Mouse (Mus musculus): ENCODE measurements around the gene Neo1.
A peak's percentile ranks its signal among the peaks of the same experiment; 100 is the strongest.

Gene Neo1

GRCm38 (mm10) chr9:59036159-59036731 lies at the start of gene Neo1:
Gene Neo1, minus strand, starts transcription at chr9:59036441.
- peak; percentile 87 for DNase-seq (ENCODE audit: low read depth, low spot score)

GRCm38 (mm10) chr9:59075632-59076031 lies 39.4 kb upstream of the Neo1 start:
- DNase-seq (ENCODE audit: low read depth, low spot score), result no peak

GRCm38 (mm10) chr9:59073887-59074286 lies 37.6 kb upstream of the Neo1 start:
- DNase-seq (ENCODE audit: low read depth, low spot score), result no peak

DNA sequence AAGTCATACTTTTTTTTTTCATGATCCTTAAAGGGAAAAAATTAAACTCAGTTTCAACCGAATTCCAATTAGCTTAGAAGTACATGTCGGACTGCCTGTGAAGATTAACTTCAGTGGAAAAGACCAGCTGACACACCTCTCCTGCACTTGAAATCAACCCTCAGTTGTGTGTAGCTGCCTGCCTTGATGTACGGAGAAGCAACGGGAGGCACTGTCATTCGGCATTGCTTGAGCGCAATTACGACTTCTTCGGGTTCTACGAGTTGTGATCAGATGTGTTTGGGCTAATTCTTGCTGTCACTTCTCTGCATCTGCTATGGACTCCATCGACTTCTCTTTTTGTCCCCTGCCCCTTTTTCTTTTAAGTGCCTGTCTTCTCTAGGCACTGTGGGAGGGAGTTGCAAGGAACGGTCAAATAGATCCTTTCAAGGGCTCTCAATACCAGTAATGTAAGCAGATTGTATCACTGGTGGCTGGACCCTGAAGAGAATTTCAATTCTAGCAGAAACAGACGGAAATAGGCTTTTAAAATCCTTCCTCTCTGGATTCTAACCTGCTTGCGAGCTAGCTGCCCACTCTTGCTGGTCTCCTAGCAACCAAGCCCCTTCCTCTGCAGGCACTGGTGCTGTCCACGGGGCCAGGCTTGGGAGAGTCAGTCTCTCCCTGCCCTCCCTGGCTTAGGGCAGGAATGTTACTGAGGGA lies 36.0 kb upstream of the Neo1 start:
- DNase-seq (ENCODE audit: low read depth, low spot score), result peak; percentile 22

- no peak for DNase-seq (ENCODE audit: low read depth, low spot score)
These were observed 35.2 kb upstream of the Neo1 start for GRCm38 (mm10) chr9:59071220-59071977.

DNA sequence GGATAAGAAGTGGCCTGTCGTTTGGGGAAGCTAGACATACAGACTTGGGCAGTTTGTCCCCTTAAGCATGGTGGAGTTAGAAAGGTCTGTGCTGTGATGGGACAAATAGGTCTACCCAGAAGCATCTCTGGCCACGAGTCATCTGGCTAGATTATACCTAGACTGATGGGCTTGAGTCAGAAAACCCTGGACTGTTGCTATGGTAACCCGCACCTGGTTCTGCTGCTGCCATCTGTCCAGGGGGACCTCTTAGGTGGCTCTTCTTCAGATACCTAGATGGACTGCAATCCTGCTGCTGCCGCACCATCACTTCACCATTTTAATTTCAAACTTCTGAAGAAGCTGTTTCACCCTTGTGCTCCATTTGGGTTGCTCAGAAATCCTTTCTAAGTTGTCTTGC lies 34.0 kb upstream of the Neo1 start:
- no peak for DNase-seq (ENCODE audit: low read depth, low spot score)

GRCm38 (mm10) chr9:59065616-59066301 lies 29.5 kb upstream of the Neo1 start:
- no peak for DNase-seq (ENCODE audit: low read depth, low spot score)

DNA sequence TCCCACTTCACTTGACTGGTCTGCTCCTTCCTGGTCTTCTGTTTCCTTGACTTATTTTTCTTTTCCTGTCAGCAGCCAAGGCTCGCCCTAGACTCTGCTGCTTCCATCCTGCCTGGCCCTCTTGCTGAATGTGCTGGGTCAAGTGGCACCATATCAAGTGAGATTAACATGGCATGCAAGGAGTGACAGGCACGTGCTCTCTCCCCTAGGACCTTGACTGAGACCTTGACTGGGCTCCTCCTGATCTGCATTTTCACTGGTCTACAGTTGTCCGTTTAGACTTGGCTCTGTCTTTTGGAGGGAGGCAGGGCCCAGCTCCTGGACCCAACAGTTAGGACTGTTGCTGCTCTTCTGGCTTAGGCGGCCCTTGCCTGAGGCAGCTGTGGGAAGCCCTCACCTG lies 26.2 kb upstream of the Neo1 start:
- no peak for DNase-seq (ENCODE audit: low read depth, low spot score)

- DNase-seq (ENCODE audit: low read depth, low spot score), result peak; percentile 71
These were observed 23.9 kb upstream of the Neo1 start for GRCm38 (mm10) chr9:59060026-59060605.

DNA sequence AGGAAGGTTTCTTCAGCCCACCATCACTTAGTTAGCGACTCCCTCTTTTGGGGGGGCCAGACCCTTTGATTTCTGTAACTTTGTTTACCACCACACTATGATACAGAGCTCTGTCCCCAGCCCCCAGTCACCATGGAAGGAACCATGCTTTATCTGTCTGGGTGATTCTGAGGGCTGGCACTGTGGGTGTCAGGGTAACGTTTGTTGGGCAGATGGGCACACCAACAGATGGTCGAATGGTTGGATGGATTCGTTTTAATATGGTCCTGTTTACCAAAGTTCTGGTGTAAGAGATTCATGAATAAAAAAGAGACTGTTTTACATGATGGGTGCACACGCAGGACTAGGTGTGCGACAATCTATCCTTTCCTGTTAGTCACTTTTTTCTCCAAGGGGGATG lies 22.9 kb upstream of the Neo1 start:
- DNase-seq (ENCODE audit: low read depth, low spot score), result no peak

DNA sequence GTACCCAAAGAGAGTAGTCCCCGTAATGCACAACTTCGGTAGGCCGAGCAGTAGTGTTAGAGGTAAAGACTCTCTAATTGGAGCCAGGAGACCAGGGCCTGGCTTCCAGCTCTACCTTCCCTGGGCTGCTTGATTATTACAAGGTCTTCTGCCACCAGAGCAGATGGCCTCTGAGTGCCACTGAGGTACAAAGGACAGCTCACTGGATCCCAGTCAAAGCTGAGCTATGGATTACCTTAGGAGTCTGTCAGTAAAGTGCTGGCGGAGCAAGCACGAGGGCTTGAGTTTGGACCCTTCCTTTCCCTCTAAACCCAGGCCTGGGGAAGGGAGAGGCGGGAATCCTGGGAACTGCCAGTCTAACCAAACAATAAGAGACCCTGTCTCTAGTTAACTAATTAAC lies 21.8 kb upstream of the Neo1 start:
- DNase-seq (ENCODE audit: low read depth, low spot score), result no peak

DNA sequence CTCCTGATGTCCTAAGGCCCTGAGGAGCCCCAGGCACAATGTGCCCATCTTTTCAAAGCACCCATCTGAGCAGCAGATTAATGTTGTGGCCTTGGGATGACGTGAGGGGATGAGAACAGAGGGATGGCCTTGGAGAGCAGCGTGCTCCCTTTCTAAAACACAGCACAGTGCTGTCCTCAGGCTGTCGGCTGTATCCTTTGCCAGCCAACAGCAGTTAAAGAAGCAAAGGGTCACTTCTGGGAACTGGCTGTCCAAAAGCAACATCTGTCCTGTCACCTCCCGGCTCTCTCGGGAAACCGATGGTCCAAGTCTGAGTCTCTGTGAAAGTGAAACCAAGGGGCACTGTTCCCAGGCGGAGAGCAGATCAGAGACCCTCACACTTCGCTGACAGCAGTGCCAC lies 20.0 kb upstream of the Neo1 start:
- DNase-seq (ENCODE audit: low read depth, low spot score), result no peak

GRCm38 (mm10) chr9:59041805-59042204 lies 5.6 kb upstream of the Neo1 start:
- no peak for DNase-seq (ENCODE audit: low read depth, low spot score)

DNA sequence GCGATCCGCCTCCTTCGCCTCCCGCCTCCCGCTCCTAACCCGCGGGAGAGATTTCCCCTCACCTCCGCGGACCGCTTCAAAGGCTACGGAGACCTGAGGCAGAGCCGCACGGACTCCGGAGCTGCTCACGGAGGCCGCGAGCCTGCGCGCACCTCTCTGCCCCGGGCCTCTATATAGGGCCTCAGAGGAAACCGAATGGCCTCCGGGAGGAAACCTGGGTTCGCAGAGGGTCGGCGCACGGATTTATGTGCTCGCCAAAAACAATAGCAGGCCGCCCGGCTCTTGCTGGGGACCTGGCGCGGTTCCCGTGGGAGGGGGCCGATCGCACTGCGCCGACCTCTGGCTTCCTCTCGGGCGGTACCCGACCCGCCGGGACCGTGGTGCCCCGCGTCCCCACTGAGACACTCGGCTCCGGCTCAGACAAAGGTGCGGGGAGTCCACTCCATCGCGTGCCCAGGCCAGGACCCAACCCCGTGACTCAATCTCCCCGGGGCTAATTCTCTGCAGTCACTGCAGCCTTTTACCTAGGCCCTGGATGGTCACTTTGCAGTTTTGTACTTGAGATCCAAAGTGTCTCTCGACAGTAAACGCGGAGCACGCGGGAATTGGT lies 596 bp upstream of the Neo1 start:
- DNase-seq (ENCODE audit: low read depth, low spot score), result no peak

DNA sequence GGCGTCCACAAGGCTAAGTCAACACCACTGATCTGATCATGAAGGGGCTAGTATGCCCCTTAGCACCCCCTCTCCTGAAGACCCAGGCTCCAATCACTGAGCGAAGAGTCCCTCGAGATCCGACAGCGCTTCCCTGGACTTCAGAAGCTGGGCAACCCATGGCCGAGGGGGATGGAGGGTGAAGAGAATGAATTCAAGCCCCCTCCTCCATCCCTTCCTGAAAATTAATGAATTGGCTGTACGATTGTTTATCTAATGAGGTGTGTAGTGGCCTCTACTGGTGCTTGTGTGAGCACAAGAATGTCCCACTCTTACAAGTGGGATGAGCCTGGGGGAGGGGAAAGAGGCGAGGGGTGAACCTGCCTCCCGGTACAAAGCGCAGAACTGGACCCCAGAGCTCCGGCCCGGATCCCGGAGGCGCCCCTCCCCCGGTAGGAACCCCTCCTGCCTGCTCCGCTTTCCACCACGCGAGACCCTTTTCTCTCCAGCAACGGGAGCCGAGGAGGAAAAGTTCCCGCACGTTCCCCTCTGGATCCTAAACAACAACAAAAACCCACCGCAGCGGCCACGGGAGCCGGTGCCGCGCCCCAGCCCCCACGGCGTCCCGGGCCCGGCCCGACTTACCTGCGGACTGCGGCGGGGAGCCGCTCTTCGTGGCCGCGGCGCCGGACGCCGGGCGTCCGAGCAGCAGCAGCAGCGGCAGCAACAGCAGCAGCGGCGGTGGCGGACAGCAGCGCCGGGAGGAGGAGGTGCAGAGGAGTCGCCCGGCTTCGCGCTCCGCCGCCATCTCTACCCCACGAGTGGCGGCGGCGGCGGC lies 691 bp downstream of the Neo1 start:
- no peak for DNase-seq (ENCODE audit: low read depth, low spot score)

GRCm38 (mm10) chr9:59034836-59035235 lies 1.4 kb downstream of the Neo1 start:
- DNase-seq (ENCODE audit: low read depth, low spot score), result no peak

- DNase-seq (ENCODE audit: low read depth, low spot score), result no peak
These were observed 2.7 kb downstream of the Neo1 start for GRCm38 (mm10) chr9:59033492-59033891.

GRCm38 (mm10) chr9:59024245-59024844 lies 11.9 kb downstream of the Neo1 start:
- DNase-seq (ENCODE audit: low read depth, low spot score), result no peak

GRCm38 (mm10) chr9:59016060-59016719 lies 20.1 kb downstream of the Neo1 start:
- no peak for DNase-seq (ENCODE audit: low read depth, low spot score)

DNA sequence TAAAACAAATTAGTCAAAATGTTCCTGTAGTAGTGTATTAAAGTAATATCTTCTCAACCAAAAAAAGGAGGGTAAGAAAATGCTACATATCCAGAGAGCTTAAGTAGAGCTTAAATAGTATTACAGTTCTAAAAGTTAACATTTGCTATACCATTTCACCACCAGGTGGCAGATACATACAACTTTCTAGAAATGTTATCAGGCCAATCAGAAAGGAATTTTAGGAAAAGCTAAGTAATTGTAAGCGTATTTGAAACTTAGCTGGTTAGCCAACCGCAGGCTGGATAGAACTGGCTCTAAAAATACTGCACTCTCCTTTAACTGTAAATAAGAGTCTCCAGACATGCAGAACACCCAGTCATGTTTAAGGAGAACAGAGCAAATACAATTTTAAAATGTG lies 22.9 kb downstream of the Neo1 start:
- no peak for DNase-seq (ENCODE audit: low read depth, low spot score)

All from brain, embryonic 18.5 days (tissue).